Mouse (Mus musculus) G1E (cell line): ENCODE results near the gene Dbr1.

Experiments used
- CTCF ChIP-seq: IDR thresholded peaks from 2 replicates; pipeline ENCODE4 v1.5.1; 2012; ENCODE audit warnings: low read depth, low read length, inconsistent platforms, mixed read lengths
- POLR2AphosphoS5 ChIP-seq: IDR thresholded peaks from 2 replicates; pipeline ENCODE4 v1.6.1; 2012; ENCODE audit warnings: low read depth, low read length, inconsistent platforms; ENCODE audit not compliant: insufficient replicate concordance

- no peak for TF ChIP-seq CTCF
- no peak for TF ChIP-seq POLR2AphosphoS5
Observed at GRCm38 (mm10) chr9:99558824-99559556, 16.6 kb upstream of the Dbr1 start.
